Mouse (Mus musculus): ENCODE results near the gene Cebpe.

Cebpe gene

DNA sequence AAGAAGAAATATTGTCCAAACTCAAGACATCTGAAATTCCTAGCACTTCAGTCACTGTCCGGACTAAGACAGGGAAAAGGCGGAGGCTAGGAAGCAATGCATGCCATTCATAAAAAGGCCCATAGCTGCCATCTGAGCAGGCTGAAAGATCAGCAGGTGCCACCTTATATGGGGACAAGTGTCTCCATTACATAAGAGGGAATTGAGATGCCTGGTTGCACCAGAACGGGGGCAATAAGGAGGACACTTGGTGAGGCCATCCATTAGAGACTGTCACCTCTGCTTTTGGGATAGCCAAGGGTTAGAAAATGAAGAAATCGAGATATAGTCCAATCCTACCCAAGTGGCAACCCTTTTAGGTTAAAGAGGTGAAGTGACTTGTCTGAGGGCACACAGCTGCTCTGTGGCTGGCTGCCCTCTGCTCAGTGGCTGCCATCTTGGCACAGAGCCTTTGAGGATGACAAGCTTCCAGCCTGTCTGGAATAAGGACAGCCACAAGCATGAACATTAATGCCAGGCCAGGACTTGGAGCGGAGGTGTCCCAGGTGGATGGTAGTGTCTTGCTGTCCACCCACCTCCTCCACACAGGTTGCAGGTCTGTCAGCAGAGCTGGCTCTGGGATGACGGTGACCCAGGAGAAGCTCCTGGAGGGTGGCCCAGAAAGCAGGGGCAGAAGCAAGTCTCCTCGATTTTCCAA is 8.8 kb upstream of the Cebpe start:
- DNase-seq: no peak

DNA sequence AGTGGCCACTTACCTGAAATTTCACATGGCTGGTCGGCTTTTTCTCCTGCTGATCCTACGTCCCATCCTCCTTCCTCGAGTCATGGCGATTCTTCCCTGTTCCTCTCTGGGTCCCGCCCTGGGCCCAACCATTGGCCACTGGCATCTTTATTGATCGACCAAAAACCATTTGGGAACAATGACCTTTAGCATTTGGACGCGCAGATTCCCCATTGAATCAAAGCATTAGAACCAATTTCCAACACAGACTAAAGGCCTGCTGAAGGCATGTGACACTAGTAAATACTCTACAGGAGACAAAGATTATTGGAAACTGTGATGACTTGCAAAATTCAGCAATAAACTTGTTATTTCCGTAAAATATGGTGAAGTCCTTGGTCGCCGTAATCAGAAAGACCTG is 8.1 kb upstream of the Cebpe start:
- DNase-seq: no peak

DNA sequence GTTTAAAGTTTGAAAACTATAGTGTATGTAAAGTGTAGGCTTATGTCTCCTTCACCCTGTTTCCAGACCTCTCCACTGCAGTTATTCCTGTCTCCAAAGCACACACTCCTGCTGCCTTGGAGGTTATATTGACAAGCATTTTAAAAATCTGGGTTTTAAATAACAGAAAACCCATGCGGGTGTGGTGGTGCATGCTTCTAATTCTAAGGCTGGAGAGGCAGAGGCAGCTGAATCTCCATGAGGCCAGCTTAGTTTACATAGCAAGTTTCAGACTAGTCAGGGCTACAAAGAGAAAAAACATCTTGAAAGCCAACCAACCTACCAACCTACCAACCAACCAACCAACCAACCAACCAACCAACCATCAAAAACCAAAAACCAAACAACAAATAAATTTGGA is 3.4 kb upstream of the Cebpe start:
- no peak for DNase-seq

DNA sequence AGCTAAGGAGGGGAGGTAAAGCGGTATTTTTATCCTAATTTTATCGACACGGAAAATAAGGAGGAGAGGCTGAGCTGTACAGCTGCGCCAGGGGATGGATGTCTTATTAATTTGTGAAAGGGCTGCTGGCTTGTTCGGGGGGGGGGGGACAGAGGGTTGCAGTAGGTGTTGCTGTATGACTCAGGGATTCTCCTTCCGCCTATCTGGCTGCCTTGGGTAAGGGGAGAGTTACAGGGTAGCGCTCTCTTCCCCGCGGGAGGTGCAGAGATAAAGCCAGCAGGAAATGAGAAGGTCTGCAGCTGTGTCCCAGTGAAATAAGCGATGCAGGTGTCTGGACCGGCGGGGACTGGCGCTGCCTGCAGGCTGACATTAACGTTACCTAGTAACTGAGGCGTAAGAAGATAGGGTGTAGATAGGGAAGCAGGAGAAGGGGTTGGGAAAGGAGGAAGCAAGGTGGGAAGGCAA is 2.7 kb upstream of the Cebpe start:
- peak; percentile 57 to 68 for DNase-seq

DNA sequence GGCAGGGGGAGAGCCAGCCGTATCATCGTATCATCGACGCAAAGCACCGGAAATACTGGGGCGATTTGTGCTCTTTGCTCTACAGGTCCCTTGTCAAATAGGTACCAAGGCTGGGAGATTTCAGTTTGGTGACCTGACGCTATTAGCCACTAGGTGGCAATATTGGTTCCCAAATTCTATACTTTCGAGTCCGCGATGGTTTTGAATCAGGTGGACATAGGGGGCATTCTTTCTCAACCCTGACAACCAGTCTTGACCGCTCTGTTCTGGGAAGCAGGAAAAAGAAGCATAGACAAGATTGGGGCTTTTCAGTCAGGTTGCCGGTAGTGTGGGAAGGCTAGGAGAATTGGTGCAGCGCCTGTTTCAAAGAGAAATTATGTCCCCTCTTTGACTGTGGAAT is 2.1 kb upstream of the Cebpe start:
- DNase-seq: peak; percentile 31 to 55

DNA sequence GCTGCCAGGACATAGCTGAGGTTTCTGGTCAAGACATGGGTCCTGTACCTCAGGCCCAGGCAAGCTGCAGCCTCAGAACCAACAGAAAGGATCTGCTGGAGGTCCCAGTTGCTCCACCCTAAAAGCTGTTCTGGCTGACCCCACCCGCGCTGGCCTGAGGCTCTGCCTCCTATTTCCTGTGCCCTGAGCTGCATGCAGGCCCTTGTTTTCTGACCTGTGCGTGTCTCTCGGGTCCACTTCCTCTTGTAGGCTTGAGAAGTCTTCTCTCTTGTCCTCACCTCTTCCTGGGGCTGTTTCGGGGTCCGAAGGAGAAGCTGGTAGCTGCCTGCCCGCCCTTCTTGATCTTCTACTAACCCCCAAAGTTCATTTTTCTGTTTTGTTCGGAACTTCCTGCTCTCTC is 887 bp upstream of the Cebpe start:
- no peak for DNase-seq

DNA sequence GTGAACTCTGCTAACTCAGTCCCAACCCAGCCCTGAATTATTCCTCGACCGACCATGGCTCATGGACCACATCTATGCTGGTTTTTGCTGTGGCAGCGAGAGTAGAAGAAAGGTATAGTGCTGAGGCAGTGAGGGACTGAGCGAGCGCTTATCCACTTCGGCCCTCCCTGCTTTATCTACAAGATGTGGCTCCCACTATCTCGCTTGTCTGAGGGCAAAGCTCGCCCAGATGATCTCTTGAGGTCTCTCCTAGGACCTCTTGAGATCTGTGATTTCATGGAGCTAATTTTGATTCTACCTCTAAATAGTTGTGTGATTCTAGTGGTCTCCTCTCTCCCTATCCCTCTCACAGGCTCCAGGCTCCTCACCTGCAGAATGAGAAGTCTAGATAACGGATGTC is 2.9 kb downstream of the Cebpe start:
- DNase-seq: no peak

DNA sequence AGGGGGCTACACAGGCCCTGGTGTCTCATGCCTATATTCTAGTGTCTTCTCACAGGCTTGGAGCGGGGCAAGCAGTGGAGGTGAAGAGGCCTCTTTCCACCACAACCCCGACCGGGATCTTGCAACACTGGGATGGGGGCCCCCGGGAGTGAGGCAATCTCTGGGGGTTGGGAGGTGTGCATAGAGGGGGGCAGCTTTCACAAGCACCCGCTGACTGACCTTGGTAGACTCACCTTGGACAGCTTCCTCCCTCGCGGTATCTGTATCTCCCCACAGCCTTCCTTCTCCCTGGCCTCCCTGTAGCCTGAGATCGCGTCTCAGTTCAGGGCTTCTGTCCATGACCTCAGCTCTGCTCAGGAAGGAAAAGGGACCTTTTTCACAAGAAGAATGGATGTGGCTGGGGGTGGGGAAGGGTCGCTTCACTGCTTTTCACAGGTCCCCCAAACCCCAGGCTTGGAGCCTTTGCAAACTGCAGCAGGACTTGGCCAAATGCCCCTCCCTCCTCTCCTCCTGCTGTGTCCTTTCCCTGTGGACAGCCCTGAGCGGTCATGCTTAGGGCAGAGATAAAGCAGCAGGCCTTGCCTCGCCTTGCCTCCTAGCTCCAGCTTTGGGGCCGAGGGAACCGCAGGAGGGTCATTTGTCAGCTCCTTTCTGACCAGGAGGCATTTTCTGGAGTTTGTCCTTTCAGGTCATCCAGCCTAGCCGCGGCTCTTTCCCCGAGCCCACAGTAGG is 5.2 kb downstream of the Cebpe start:
- no peak for DNase-seq

DNA sequence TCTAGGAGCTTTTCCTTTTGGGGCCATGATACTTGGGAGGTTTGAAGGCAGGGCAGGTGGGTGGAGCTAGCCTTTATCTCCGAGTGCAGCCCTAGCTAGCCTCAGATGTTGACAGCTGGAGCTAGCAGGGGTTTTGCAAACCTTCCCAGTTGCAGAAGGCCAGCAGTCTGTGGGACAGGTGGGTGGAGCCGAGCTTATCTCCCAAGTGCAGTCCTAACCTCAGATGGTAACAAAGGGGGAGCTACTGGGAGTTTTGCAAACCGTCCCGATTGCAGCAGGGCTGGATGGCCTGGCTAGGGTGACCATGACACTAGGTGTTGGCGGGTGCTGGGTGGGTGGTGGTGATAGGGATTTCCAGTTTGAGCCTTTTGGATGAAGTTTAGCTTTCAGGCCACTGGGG is 6.1 kb downstream of the Cebpe start:
- no peak for DNase-seq

DNA sequence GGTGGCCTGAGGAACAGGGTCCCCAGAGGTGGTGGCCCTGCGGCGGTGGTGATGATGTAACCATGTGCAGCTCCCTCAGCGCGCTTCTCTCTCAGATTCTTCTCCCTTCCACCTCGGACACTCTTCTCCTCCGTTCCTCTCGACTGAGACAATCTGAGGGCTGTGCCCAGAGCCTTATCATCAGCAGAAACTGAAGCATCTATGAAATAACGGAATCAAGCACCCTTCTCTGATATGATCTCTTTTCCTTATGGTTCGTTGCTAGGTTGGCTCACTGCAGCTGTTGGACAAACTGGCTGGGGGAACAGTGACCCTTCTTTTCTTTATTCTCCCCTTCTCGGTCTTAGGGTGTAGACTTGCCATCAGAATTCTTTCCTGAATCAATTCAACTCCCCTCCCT is 8.8 kb downstream of the Cebpe start:
- no peak for DNase-seq

DNA sequence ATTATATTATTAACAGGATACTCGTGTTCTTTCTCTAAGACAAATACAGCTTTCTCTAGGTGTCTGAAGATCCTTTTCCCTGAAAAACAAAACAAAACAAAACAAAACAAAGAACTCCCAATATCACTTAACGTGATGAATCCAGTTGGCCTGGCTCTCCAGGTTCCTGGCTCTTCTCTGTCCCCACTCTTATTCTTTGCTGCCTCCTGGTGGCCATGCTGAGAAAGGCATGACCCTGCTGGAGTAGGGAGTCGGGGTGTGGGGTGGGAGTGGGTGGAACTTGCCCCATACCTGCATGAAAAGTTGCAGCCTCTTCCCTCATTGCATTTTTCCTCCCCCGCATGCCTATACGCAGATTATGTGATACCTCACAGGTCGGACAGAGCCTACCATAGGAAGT is 10.7 kb downstream of the Cebpe start:
- DNase-seq: peak; percentile 63 to 73

DNA sequence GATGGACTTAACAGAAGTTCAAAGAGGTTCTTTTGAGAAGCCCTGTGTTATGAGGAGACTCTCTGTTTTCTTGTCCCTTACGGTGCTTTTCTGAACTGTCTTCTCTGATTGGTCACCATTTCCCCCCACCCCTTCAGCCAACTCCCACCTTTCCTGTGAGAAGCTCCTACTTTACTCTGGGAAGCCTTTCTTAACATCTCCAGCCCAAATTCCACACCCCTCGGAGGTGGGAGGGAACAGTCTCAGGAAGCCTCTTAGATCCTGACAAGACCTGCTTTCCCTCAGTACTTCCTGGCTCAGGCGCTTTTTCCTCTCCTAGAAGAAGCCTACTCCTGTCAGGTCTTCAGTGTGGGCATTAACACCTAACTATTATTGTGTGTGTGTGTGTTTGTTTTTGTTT is 12.4 kb downstream of the Cebpe start:
- no peak for DNase-seq

DNA sequence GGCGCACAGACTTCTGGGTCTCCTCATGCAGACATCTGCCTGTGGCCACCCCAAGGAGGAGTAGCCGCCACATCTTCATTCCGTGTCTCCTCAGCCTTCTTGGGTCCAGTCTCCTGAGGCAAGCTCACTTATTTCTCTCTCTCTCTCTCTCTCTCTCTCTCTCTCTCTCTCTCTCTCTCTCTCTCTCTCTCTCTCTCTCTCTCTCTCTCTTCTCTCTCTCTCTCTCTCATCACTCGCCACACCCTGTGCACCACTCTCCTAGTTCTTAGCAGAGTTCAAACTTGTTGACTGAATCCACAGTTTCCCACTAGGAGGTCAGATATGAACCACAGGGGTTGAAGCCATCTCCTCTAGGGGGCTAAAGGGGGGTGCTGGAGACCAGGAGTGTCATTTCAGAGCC is 13.2 kb downstream of the Cebpe start, which contains the start of gene Gm29776:
Gene Gm29776 (minus strand): TSS at position 101 of the 400 bp plus-strand sequence.
- no peak for DNase-seq

DNA sequence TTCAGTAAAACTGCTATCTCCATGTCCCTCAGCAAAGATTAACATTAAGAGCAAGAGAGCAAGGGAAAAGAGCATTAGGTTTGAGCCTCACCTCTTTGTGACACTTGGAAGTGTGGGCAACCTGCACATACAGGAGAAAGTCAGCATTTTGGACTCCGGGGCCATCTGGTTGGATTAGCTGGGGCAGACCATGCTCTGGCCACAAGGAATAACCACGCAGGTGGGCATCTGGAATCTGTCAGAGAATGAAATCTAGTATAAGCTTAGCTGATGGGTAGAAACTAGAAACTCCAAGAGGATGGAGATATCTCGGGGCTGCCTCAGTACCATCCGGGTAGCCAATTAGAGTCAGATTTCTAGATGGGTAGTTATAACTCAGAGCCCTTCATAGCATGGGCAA is 15.2 kb downstream of the Cebpe start:
- no peak for DNase-seq

DNA sequence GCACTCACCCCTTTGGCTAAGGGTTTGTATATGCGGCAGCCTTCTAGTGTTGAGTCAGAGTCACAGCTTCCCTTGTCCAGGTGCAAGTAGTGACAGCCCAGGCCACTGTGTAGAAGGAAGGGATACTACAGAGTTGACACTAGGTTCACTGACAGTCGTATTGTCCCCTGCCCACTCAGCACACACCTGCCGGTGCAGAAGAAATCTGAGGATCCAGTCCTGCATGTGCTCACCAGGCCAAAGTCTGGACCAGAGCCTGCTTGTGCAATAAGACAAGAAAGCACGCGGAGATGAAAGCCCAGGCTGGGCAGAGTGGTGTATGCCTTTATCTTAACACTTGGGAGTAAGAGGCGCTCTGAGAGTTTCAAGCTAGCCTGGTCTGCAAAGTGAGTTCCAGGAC is 16.9 kb downstream of the Cebpe start:
- DNase-seq: no peak

DNA sequence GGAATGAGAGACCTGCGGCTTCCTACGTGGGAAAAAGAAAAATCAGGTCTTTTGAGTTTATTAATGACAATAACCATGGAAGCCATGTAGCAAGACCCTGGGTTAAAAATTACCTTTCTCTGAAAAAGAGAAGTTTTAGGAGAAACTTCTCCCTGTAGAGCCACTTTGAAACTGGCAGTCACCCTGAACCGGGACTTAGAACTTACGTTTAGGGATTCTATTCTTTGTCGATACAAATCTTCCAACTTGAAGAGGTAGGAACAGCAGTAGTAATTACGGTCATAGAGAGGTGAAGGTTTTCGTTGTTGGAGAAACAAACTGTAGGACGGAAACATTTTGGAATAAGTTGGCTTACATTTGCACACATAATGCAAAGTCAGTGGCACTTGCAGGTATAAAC is 24.7 kb downstream of the Cebpe start:
- no peak for DNase-seq

DNA sequence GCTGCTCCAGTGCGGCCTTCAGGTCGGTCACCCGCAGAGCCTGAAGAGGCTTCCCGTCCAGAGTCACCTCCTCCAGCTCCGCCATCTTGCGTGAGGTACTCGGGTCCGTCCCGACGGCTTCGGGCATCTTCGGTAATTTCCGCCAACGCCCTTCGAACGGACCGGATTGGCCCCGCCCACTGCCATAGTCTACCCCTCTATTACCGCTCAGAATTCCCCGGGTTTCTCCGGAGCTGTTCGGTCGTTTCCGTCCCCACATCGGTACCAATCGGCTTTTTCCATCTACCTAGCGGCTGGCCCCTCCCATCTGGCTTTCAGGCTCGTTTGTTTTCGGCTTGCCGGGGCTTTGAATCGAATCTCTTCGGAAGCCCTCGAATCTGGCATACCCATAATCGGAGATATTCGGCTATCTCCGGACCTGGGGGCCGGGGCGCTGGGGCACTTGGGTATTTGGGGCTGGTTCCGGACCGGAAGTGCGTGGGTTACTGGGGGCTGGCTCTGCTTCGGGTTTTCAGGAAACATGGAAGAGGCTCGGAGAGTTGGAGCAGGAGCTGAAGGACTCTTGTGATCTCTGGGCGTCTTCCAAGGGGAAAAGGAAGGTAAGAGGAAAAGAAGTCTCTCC is 25.3 kb downstream of the Cebpe start, which contains the start of gene Acin1:
Gene Acin1 (minus strand): TSS at position 410 of the 622 bp plus-strand sequence.
- peak; percentile 100 for DNase-seq

DNA sequence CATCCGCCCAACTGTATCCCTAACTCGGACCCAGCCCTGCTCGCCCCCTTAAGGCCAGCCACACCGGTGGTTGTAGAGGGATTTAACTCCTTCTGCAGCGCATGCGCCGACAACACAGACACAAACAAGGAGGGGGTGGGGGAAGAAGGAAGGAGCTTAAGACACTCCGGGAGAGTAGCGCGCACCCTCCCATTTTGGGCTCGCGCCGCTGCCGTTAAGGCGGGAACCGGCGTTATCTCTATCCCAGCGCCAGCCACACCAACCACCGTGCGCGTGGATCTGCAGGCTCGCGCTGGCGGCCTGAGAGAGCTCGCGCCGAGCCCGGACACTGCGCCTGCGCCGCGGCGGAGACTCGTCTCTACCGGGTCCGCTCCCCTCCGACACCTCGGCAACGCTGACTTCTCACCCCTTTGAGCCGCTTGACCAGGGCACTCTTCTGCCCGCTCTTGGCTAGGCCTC is 25.9 kb downstream of the Cebpe start, which contains the start of gene 1700123O20Rik:
Gene 1700123O20Rik (plus strand): TSS at position 154 of the 459 bp plus-strand sequence.
- DNase-seq: peak; percentile 70 to 83

DNA sequence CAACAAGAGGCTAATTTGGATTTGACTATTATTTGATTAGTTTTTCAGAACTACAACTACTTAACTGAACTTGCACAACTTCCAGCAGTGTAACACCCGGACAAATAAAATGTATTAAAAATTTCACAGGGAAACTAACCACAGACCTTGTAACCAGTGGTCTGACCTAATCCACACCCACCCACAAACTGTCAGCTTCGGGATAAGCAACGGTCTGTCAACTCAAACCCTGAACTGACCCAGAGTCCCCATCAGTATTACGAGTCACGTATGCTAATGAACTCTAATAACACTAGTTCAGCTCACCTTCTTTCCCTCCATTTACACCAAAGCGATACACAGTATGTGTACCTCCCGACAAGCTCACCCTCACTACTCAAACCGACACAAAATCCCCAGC is 26.5 kb downstream of the Cebpe start:
- DNase-seq: no peak

DNA sequence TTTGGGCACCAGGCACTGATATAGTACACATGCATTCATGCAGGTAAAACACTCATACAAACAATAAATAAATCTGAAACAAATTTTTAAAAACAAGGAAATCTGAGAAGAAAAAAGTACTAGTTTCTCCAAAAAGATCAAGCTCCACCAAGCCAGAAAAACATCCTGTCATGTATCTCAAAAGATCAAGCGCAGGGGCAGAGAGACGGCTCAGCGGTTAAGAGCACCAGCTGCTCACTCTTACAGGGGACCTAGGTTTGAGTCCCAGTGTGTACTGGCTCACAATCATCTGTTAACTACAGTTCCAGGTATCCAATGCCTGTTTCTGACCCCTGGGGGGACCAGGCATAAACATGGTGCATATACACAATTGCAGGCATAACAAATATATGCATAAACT is 29.6 kb downstream of the Cebpe start:
- DNase-seq: no peak

DNA sequence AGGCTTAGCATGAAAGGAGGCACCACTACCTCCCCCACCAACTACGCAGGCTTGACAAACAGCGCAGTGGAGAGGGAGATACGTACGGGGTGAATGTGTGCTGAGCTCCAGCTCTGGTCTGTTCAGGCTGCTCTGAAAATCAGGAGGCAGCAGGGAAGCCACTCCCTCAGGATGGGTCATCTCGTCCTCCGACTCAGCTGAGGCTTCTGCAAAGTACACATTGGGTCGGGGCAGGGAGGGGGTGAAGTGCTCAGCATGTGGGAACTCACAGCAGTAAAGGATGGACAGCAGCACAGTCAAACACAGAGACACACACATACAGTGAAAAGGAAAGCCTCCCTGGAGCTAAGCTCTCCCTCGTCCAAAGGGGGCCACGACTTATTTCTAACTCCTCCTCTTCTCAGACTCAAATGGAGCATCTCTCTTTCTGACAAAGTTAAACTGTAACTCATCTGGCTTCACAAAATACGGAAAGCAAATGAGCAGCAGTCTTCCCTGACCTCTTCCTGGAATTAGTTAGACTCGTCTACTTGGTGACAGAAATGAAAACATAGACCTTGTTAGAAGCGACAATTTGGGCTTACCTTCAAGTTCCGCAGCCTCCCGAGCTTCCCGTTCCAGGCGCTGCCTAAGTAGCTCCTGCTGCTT is 33.2 kb downstream of the Cebpe start:
- no peak for DNase-seq

DNA sequence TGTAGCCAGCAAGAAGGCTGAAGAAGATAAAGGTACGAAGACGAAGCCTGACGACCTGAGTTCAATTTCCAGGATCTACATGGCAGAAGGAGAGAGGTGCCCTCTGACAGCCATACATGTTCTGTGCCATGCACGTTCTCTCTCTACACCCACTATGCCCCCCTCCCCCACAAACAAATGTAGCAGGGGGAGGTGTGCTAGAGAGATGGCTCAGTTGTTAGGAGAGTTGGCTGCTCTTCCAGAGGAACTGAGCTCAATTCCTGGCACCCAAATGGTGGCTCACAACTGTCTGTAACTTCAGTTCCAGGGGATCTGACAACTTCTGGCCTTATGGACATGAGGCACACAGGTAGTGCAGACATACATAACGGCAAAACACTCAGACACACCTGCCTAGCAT is 35.7 kb downstream of the Cebpe start:
- no peak for DNase-seq

DNA sequence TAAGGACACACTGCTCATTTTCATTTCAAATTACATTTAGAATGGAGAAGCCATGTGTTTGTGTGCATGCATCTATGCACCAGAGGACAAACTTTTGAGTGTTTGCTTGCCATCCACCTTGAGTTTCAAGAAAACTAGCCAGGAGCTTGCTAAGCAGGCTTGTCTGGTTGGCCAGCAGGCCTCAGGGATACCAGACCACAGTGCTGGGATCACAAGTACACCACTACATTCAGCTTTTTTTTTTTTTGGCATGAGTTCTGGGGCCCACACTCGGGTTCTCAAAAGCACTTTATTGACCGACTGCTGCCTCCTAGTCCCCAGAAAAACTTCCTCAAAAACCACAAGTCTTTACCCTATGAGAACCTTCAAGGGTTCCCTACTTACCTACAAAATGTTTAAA is 37.7 kb downstream of the Cebpe start:
- no peak for DNase-seq

Data from thymus, adult 18-20 months (tissue).